Mouse (Mus musculus): ENCODE data around the gene Rita1. TPM values are rescaled to one million over a fixed set of nuclear protein-coding genes. Genes with fewer than 3 reads are reported as not detected.

Rita1 gene
- total RNA-seq, 1 experiment from 2014 or later = 16.0 TPM

- peak; percentile 72 for DNase-seq
Measured at GRCm38 (mm10) chr5:120600946-120601668, 11.3 kb downstream of the Rita1 start.

DNA sequence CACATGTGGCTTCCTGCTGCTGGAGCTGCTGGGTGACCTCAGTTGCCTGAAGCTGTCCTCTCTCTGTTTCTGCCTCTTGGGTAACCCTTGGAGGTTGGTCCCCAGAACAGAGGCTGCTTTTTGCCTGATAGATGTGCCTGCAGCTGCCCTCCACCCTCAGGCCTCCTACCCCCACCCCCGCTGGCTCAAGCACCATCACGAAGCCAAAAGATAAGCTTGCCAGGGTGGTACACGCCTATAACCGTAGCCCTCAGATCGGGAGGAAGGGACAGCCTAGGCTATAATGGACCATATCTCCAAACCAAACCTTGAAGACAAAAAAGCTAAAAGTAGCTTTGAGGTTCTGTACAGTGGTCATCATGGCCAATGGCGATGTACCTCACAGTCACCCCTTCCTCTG, 12.8 kb downstream of the Rita1 start:
- no peak for DNase-seq

DNA sequence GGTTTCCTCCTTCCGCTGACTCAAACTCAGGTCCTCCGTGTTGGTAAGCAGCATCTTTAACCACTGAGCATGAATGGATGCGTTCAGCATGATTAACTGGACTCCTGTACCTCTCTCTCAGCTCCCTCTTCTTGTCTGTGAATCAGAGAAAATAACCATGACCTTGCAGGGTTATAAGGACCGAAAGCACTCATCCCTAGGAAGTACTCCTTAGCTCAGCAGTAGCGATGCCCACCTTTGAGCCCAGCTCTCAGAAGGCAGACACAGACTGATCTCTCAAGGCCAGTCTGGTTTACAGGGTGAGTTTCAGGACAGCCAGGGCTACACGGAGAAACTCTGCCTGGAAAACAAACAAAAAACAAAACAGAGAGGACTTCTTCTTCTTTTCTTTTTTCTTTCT, 17.9 kb downstream of the Rita1 start:
- DNase-seq = no peak

GRCm38 (mm10) chr5:120592141-120592540, 20.2 kb downstream of the Rita1 start:
- DNase-seq = peak; percentile 37

- DNase-seq = peak; percentile 74
Measured at GRCm38 (mm10) chr5:120590356-120591010, 21.9 kb downstream of the Rita1 start.

- peak; percentile 100 for DNase-seq
Measured at GRCm38 (mm10) chr5:120588569-120589094, 23.8 kb downstream of the Rita1 start, which contains the start of the genes Tpcn1 and Iqcd. Gene Tpcn1 (minus strand): TSS chr5:120588673. Gene Iqcd (plus strand): TSS chr5:120589016.

DNA sequence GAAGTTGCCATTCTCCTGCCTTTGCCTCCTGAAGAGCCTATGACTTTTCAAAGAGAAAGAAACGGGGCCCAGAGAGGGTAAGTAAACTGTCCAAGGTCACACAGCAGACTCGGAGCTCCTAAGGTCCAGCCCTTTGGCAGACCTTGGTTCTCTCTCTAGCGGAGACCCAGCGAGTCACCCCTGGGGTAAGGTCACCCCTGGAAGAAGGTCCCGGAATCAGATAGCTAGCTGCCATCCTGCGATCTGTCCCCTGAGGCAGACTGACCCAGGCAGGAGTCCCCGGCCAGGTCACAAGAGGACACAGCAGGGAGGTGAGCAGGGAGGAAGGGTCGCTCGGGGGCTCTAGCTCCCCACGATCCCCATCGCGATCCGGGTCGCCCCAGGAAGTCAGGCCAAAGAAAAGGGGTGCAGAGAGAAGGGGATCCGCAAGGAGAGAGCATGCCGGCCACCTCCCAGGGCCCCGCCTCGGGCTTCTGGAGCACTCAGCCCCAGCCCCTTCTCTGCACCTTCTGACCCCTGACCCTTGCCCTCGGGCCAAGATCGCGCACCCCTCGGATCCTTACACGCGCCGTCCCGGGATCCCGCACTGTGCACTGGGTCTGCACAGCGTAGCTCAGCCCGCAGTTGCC, 24.3 kb downstream of the Rita1 start:
- DNase-seq = no peak

- DNase-seq = peak; percentile 29
Measured at GRCm38 (mm10) chr5:120587616-120587926, 24.8 kb downstream of the Rita1 start.

- DNase-seq = peak; percentile 57
Measured at GRCm38 (mm10) chr5:120586741-120587615, 25.4 kb downstream of the Rita1 start.

- DNase-seq = no peak
Measured at GRCm38 (mm10) chr5:120584968-120585367, 27.4 kb downstream of the Rita1 start.

- DNase-seq = no peak
Measured at GRCm38 (mm10) chr5:120583511-120583910, 28.9 kb downstream of the Rita1 start.

GRCm38 (mm10) chr5:120582002-120582401, 30.4 kb downstream of the Rita1 start:
- no peak for DNase-seq

- DNase-seq = no peak
Measured at GRCm38 (mm10) chr5:120579898-120580626, 32.3 kb downstream of the Rita1 start.

DNA sequence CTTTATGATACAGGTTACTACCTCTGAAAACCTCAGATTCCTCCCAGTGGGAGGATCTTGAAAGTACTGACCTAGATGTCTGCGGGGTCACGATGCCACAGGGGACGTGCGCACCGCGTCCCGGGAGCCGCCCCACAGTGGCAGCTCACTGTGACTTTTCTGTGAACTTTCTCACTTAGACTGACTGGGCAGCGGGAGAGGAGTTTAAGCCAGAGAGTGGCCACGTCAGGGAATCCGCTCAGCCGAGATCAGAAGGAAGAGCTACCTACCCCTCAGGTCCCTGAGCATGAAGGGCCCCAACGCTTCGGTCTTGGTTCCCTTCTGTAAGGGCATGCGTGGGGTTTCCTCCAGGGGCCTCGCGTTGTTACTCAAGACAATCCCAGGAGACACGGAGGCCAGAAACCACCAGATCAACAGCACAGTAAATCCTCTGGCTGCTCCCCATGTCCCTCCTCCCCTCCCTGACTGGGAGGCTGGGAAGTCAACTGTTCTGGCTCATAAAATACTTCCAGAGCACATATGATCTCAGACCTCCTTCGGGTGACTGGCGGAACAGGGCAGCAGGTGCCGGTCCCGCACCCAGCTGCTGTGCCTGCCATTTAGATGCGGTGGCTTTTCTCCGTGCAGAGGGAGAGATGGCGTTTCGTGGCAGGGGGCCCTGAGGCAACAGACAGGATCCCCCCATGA, 33.0 kb downstream of the Rita1 start:
- peak; percentile 75 for DNase-seq

DNA sequence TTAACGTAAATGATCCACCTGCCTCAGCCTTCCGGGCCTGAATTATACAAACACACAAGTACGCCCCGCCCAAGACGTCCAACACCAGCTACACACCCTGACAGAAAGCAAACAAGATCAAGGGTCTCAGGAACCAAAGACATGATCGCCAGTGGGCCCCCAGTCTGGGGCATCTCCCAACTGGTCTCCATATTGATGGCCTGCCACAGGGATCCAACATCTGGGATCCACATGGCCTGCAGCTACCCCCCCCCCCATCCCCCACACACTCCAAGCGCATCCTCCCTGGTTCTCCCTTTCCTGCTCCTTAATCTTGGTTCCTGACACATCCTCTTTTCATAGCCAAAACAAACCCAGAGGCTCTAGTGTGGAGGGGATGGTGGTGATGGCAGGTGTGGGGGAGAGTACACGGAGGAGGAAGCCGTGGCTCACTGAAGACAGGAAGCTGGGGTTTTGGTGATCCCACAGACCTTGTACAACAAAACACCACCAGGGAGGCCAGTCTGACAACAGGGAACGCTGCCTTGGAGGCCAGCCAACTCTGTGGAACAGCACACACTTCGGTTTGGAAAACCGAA, 33.8 kb downstream of the Rita1 start:
- DNase-seq = peak; percentile 79

DNA sequence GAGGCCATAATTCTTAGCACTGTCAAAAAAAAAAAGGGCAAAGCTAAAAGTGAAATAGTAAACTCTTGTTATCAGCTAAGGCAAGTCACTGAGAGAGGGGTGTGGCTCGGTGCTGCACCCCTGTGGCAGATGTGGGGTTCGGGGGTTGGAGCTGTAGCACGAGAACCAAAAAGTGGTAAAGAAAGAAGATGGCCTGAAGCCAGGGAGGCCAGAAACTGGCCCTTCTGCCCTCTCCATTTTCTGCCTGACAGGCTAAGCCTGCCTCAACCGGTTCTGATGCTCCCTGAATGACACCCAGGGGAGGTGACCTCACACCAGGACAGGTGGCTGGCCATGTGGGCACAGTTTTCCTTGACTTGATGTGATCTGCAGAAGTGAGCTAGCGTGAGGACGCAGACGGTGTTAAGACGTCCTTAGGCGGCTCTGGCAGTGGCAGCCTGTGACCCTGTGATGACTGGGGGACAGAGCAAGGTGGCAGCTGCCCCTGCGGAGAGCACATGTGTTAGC, 34.4 kb downstream of the Rita1 start:
- DNase-seq = peak; percentile 49

- no peak for DNase-seq
Measured at GRCm38 (mm10) chr5:120576781-120577301, 35.5 kb downstream of the Rita1 start.

GRCm38 (mm10) chr5:120574469-120575063, 37.8 kb downstream of the Rita1 start:
- DNase-seq = no peak

GRCm38 (mm10) chr5:120571056-120571740, 41.2 kb downstream of the Rita1 start:
- DNase-seq = no peak

All from adrenal gland, postnatal 14 days (tissue).